Mouse (Mus musculus) gastrocnemius, adult 8-10 months (tissue): ENCODE results near the gene St3gal4. TPM values are rescaled to one million over a fixed set of nuclear protein-coding genes. Genes with fewer than 3 reads are reported as not detected.

ENCODE experiments used
- DNase-seq, 2 experiments: peaks; one replicate each; pipeline ENCODE4 v3.0.0; 2022; ENCODE audit warnings: low spot score in 2 of 2
- total RNA-seq, 4 experiments: library from RNA; stranded (reverse); gene quantifications; 2 replicates each; pipeline ENCODE4 v1.2.4; 2022

St3gal4 gene
- total RNA-seq, 4 experiments from 2014 or later, result 3.5 to 5.7 (median 4.4) TPM

GRCm38 (mm10) chr9:35107396-35107795 lies 11.7 kb downstream of the St3gal4 start:
- no peak for DNase-seq

GRCm38 (mm10) chr9:35105884-35106880 lies 12.9 kb downstream of the St3gal4 start:
- DNase-seq, result peak in 1 of 2 experiments; percentile 2

- no peak for DNase-seq
These were observed 13.6 kb downstream of the St3gal4 start for GRCm38 (mm10) chr9:35105438-35105837.

GRCm38 (mm10) chr9:35104711-35105110 lies 14.4 kb downstream of the St3gal4 start:
- peak in 1 of 2 experiments; percentile 1 for DNase-seq

GRCm38 (mm10) chr9:35098762-35099161 lies 20.3 kb downstream of the St3gal4 start:
- DNase-seq, result peak in 1 of 2 experiments; percentile 2

GRCm38 (mm10) chr9:35097901-35098300 lies 21.2 kb downstream of the St3gal4 start:
- DNase-seq, result no peak

- DNase-seq, result no peak
These were observed 23.3 kb downstream of the St3gal4 start for GRCm38 (mm10) chr9:35095726-35096125.

- DNase-seq, result no peak
These were observed 25.7 kb downstream of the St3gal4 start for GRCm38 (mm10) chr9:35093350-35093749.

- no peak for DNase-seq
These were observed 26.2 kb downstream of the St3gal4 start for GRCm38 (mm10) chr9:35092904-35093303.

GRCm38 (mm10) chr9:35061446-35061845 lies 57.6 kb downstream of the St3gal4 start:
- DNase-seq, result no peak

GRCm38 (mm10) chr9:35059881-35060280 lies 59.2 kb downstream of the St3gal4 start:
- no peak for DNase-seq

GRCm38 (mm10) chr9:35058596-35059354 lies 60.3 kb downstream of the St3gal4 start:
- no peak for DNase-seq

GRCm38 (mm10) chr9:35058186-35058585 lies 60.9 kb downstream of the St3gal4 start:
- DNase-seq, result no peak

- DNase-seq, result no peak
These were observed 61.4 kb downstream of the St3gal4 start for GRCm38 (mm10) chr9:35057631-35058030.

- DNase-seq, result no peak
These were observed 62.5 kb downstream of the St3gal4 start for GRCm38 (mm10) chr9:35056611-35057010.

GRCm38 (mm10) chr9:35055528-35056330 lies 63.3 kb downstream of the St3gal4 start:
- no peak for DNase-seq

- no peak for DNase-seq
These were observed 65.4 kb downstream of the St3gal4 start for GRCm38 (mm10) chr9:35053669-35054068.

GRCm38 (mm10) chr9:35053081-35053480 lies 66.0 kb downstream of the St3gal4 start:
- peak in 1 of 2 experiments; percentile 1 for DNase-seq

GRCm38 (mm10) chr9:35052671-35053070 lies 66.4 kb downstream of the St3gal4 start:
- DNase-seq, result peak in 1 of 2 experiments; percentile 0

GRCm38 (mm10) chr9:35051666-35052065 lies 67.4 kb downstream of the St3gal4 start:
- peak in 1 of 2 experiments; percentile 1 for DNase-seq
